In the genomic region with DNA sequence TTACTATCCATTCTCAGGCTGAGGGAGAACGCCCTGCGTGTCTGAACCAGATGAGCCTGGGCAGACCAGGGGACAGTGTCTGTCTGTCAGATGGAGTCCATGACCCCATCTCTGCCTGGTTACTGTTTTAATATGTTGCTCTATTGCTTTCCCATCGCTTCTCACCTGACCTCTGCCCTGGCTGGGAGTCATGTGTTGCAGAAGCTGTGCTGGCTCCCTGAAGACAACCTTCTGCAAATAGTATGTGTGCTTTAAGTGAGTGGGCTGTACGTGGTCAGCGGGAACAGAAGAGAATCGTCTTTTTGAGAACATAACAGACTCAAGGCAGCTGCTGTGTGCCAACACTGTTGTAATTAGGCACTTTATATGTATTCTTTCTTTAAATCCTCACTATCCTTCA, we compare ENCODE assay signal across 25 mouse cellular contexts. TPM values are rescaled to one million over a fixed set of nuclear protein-coding genes. Genes with fewer than 3 reads are reported as not detected.
DNase-seq lines count a peak whose midpoint lies in the region; ATAC-seq and TF ChIP-seq lines count a peak whose summit lies in the region.
"Had no signal": no experiment of that assay in that cellular context is flagged by ENCODE, and none has a peak within 500 bp of the region (broad histone marks: within the 10 kb centered on the region; RNA-seq: fewer than 3 reads in every experiment).

No protein-coding gene starts in this region.

- no peak overlapping the region for H3K9ac ChIP-seq in liver, postnatal 0 days (replicated peaks)
- H3K9ac ChIP-seq: embryonic facial prominence, embryonic 12.5 days; forebrain, embryonic 13.5 days; forebrain, embryonic 15.5 days; forebrain, postnatal 0 days had no signal

- peaks cover 13% of the 10 kb centered on the region for H3K36me3 ChIP-seq in liver, postnatal 0 days (replicated peaks; ENCODE audit: insufficient read depth, low read length)

- no peaks in the 10 kb centered on the region for H3K4me1 ChIP-seq in liver, postnatal 0 days (ENCODE audit: insufficient read depth)

- TF ChIP-seq EP300 in liver, postnatal 0 days (IDR thresholded peaks at IDR 0.05; ENCODE audit: low read depth): no peak

- H3K27ac ChIP-seq in liver, postnatal 0 days (ENCODE audit: low read depth): no peak overlapping the region
- H3K27ac ChIP-seq: embryonic facial prominence, embryonic 10.5 days; embryonic facial prominence, embryonic 12.5 days; forebrain, embryonic 13.5 days; forebrain, embryonic 15.5 days had no signal

- ATAC-seq in liver, postnatal 0 days: peak; percentile 41; the same call in 1 of the 2 replicates
- ATAC-seq: activated CD4-positive, CD25-positive, alpha-beta regulatory T cell, adult 4 months; CD4-positive, CD25-positive, alpha-beta regulatory T cell, adult 4 months; forebrain, embryonic 13.5 days; forebrain, embryonic 15.5 days; forebrain, postnatal 0 days; Patski had no signal

- no peak overlapping the region for H3K4me2 ChIP-seq in liver, postnatal 0 days (ENCODE audit: low read depth, low read length)
- H3K4me2 ChIP-seq: embryonic facial prominence, embryonic 12.5 days; forebrain, embryonic 13.5 days; forebrain, embryonic 15.5 days had no signal

- WGBS in liver, postnatal 0 days (ENCODE audit: insufficient replicate concordance): 77% methylated on average over 6 of the region's 6 CpGs

- H3K4me3 ChIP-seq in liver, postnatal 0 days (ENCODE audit: low read depth, low read length): no peak overlapping the region
- H3K4me3 ChIP-seq: embryonic facial prominence, embryonic 10.5 days; embryonic facial prominence, embryonic 12.5 days; forebrain, embryonic 13.5 days; forebrain, embryonic 15.5 days had no signal

- TF ChIP-seq CTCF in liver, postnatal 0 days (IDR thresholded peaks at IDR 0.05; ENCODE audit: low read depth): no peak

- DNase-seq in adrenal gland, postnatal 10 days: peak; percentile 13
- DNase-seq in adrenal gland, adult 8-10 months: no peak
- no peak for DNase-seq in liver, postnatal 0 days
- no peak for DNase-seq in liver
- peak; percentile 74 for DNase-seq in adipocyte (ENCODE audit: low spot score)
- peak; percentile 58 for DNase-seq in yolk sac, embryonic 10.5 days (ENCODE audit: low spot score)
- no peak for DNase-seq in kidney, postnatal 25 days
- DNase-seq: adrenal gland, adult 2 months; adrenal gland, postnatal 25 days; B cell, adult 2 months; cerebellum, adult 11-12 months; cerebellum, adult 2 months; cerebellum, adult 9-10 months; cerebellum, postnatal 10 days; cerebellum, postnatal 25 days; forebrain, postnatal 0 days had no signal

- no peaks in the 10 kb centered on the region for H3K27me3 ChIP-seq in liver, postnatal 0 days (ENCODE audit: insufficient read depth, low read length)
- H3K27me3 ChIP-seq: CH12.LX; embryonic facial prominence, embryonic 12.5 days; forebrain, embryonic 13.5 days; forebrain, embryonic 15.5 days; Patski had no signal

- H3K9me3 ChIP-seq in liver, postnatal 0 days (ENCODE audit: low read length): no peaks in the 10 kb centered on the region
- H3K9me3 ChIP-seq: embryonic facial prominence, embryonic 10.5 days; embryonic facial prominence, embryonic 12.5 days; forebrain, embryonic 13.5 days; forebrain, embryonic 15.5 days; G1E had no signal

RNA-seq across cellular contexts. Expression of gene Ctnnbl1, which starts 47.0 kb away (rescaled TPM):
- 10 to 100 TPM; 20.6 to 22.6 TPM for total RNA-seq in adrenal gland, postnatal 10 days (2021)
- total RNA-seq in adrenal gland, adult 8-10 months (2022): 10 to 100 TPM; 16.6 to 28.6 (median 21.0) TPM
- 17.4 and 19.9 TPM in 2 replicates for polyA plus RNA-seq in liver, postnatal 0 days (2015; fragmentation: Nextera tagmentation; extraction: Ambion mirVana)

Comparison
In these comparisons a context has a peak if more than half of its experiments do, and no peak if none do; other contexts are left out.
1. DNase-seq: peak in adrenal gland, postnatal 10 days (single experiment), adipocyte (single experiment) and yolk sac, embryonic 10.5 days (single experiment); none in adrenal gland, adult 8-10 months (single experiment), liver, postnatal 0 days (single experiment), liver (single experiment) and kidney, postnatal 25 days (0 of 2).